Mouse (Mus musculus) spleen, postnatal 36 days (tissue): ENCODE measurements around the gene Pomp.

ENCODE experiments used
- DNase-seq, 2 experiments: peaks; one replicate each; pipeline ENCODE4 v3.0.0; 2022; ENCODE audit warnings: low spot score in 2 of 2, mixed read lengths in 1 of 2

The Pomp gene

GRCm38 (mm10) chr5:147860449-147861261 lies at the start of gene Pomp:
TSS of gene Pomp (plus strand) at chr5:147860461.
- peak; percentile 89 for DNase-seq

GRCm38 (mm10) chr5:147812255-147813040 lies 47.8 kb upstream of the Pomp start:
- DNase-seq, result no peak

- DNase-seq, result no peak
Measured at GRCm38 (mm10) chr5:147814971-147815370, 45.3 kb upstream of the Pomp start.

GRCm38 (mm10) chr5:147815592-147815991 lies 44.7 kb upstream of the Pomp start:
- DNase-seq, result no peak

GRCm38 (mm10) chr5:147816465-147816864 lies 43.8 kb upstream of the Pomp start:
- no peak for DNase-seq

GRCm38 (mm10) chr5:147817747-147818496 lies 42.3 kb upstream of the Pomp start:
- DNase-seq, result no peak

- no peak for DNase-seq
Measured at GRCm38 (mm10) chr5:147818866-147819265, 41.4 kb upstream of the Pomp start.

GRCm38 (mm10) chr5:147819895-147820294 lies 40.4 kb upstream of the Pomp start:
- no peak for DNase-seq

GRCm38 (mm10) chr5:147824021-147824605 lies 36.1 kb upstream of the Pomp start:
- no peak for DNase-seq

GRCm38 (mm10) chr5:147825375-147825969 lies 34.8 kb upstream of the Pomp start:
- no peak for DNase-seq

GRCm38 (mm10) chr5:147826091-147826490 lies 34.2 kb upstream of the Pomp start:
- no peak for DNase-seq

GRCm38 (mm10) chr5:147826546-147826945 lies 33.7 kb upstream of the Pomp start:
- no peak for DNase-seq

- DNase-seq, result no peak
Measured at GRCm38 (mm10) chr5:147828846-147829245, 31.4 kb upstream of the Pomp start.

- no peak for DNase-seq
Measured at GRCm38 (mm10) chr5:147832842-147833241, 27.4 kb upstream of the Pomp start.

GRCm38 (mm10) chr5:147834841-147835500 lies 25.3 kb upstream of the Pomp start:
- no peak for DNase-seq

- no peak for DNase-seq
Measured at GRCm38 (mm10) chr5:147839418-147839817, 20.8 kb upstream of the Pomp start.

- no peak for DNase-seq
Measured at GRCm38 (mm10) chr5:147843340-147843739, 16.9 kb upstream of the Pomp start.

GRCm38 (mm10) chr5:147845319-147845718 lies 14.9 kb upstream of the Pomp start:
- no peak for DNase-seq

GRCm38 (mm10) chr5:147847361-147847760 lies 12.9 kb upstream of the Pomp start:
- DNase-seq, result no peak

GRCm38 (mm10) chr5:147848164-147848863 lies 11.9 kb upstream of the Pomp start:
- DNase-seq, result peak in 1 of 2 experiments; percentile 15
